Mouse (Mus musculus) adrenal gland, postnatal 14 days (tissue): ENCODE data around the gene Irx4. TPM values are rescaled to one million over a fixed set of nuclear protein-coding genes. Genes with fewer than 3 reads are reported as not detected.

Experiments used
- total RNA-seq: library from RNA; stranded (reverse); gene quantifications from 2 replicates; pipeline ENCODE4 v1.2.3, GENCODE M21; 2021

The Irx4 gene
- total RNA-seq, 1 experiment from 2014 or later: not detected

Other genes with a start within 250 kb of the Irx4 start
- 63.2 and 65.9 TPM in 2 replicates for gene Mrpl36, start 68.0 kb downstream of the Irx4 start, total RNA-seq
- gene Ndufs6, start 68.1 kb downstream of the Irx4 start, total RNA-seq: 425 and 429 TPM in 2 replicates
- 17.3 and 18.9 TPM in 2 replicates for gene Lpcat1, start 206.7 kb downstream of the Irx4 start, total RNA-seq